Mouse (Mus musculus): ENCODE results near the gene Pdgfd. TPM values are rescaled to one million over a fixed set of nuclear protein-coding genes. Genes with fewer than 3 reads are reported as not detected.

Gene Pdgfd
- polyA plus RNA-seq, 1 experiment from 2014 or later, result 0.66 TPM

- no peaks in the 10 kb centered on the region for H3K9me3 ChIP-seq (ENCODE audit: low read length)
- H3K4me1 ChIP-seq (ENCODE audit: insufficient read depth), result no peaks in the 10 kb centered on the region
- DNase-seq, result no peak
- ATAC-seq, result no peak
- H3K27me3 ChIP-seq (ENCODE audit: insufficient read depth, low read length), result no peaks in the 10 kb centered on the region
- no peak for TF ChIP-seq EP300 (IDR thresholded peaks at IDR 0.05; ENCODE audit: low read depth)
- no peak for TF ChIP-seq CTCF (IDR thresholded peaks at IDR 0.05; ENCODE audit: low read depth)
- H3K4me3 ChIP-seq (ENCODE audit: low read depth, low read length), result no peak overlapping the region
- 51% methylated on average over 2 of the region's 2 CpGs for WGBS (ENCODE audit: insufficient replicate concordance)
- no peak overlapping the region for H3K27ac ChIP-seq (ENCODE audit: low read depth)
- H3K9ac ChIP-seq (replicated peaks), result no peak overlapping the region
- H3K4me2 ChIP-seq (ENCODE audit: low read depth, low read length), result no peak overlapping the region
- no peaks in the 10 kb centered on the region for H3K36me3 ChIP-seq (replicated peaks; ENCODE audit: insufficient read depth, low read length)
Measured at GRCm38 (mm10) chr9:6336236-6336635, 167.9 kb downstream of the Pdgfd start.

- DNase-seq (no peak), ATAC-seq (no peak)
- Histone ChIP-seq H3K4me1 (ENCODE audit: insufficient read depth) (no peaks in the 10 kb centered on the region), H3K27ac (ENCODE audit: low read depth) (no peak overlapping the region), H3K9me3 (ENCODE audit: low read length) (no peaks in the 10 kb centered on the region), H3K4me3 (ENCODE audit: low read depth, low read length) (no peak overlapping the region), H3K9ac (replicated peaks) (no peak overlapping the region), H3K4me2 (ENCODE audit: low read depth, low read length) (no peak overlapping the region), H3K36me3 (replicated peaks; ENCODE audit: insufficient read depth, low read length) (no peaks in the 10 kb centered on the region), H3K27me3 (ENCODE audit: insufficient read depth, low read length) (no peaks in the 10 kb centered on the region)
- TF ChIP-seq CTCF (IDR thresholded peaks at IDR 0.05; ENCODE audit: low read depth) (no peak), EP300 (IDR thresholded peaks at IDR 0.05; ENCODE audit: low read depth) (no peak)
- WGBS (ENCODE audit: insufficient replicate concordance), result 73% methylated on average over 2 of the region's 2 CpGs
Measured at GRCm38 (mm10) chr9:6337891-6338290, 169.5 kb downstream of the Pdgfd start.

DNA sequence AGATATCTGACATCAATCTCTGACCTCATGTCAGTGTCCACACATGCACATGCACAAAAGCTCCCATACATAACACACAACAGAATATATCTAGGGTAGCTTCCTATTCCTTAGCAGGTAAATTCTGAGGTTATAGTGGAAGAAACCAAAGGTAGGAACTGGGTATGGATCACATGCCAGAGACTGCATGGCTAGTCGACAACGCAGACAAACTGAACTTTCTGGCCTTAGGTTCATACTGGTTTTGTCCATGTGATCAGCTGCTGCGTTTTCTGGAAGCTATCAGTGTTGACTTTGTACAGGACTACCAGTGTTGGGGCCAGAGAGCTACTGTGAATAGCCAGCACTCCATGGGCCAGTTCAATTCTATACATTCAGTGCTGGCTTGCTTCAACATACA, 170.0 kb downstream of the Pdgfd start:
- Histone ChIP-seq H3K36me3 (replicated peaks; ENCODE audit: insufficient read depth, low read length) (no peaks in the 10 kb centered on the region), H3K9me3 (ENCODE audit: low read length) (no peaks in the 10 kb centered on the region), H3K4me3 (ENCODE audit: low read depth, low read length) (no peak overlapping the region), H3K27me3 (ENCODE audit: insufficient read depth, low read length) (no peaks in the 10 kb centered on the region), H3K9ac (replicated peaks) (no peak overlapping the region), H3K4me1 (ENCODE audit: insufficient read depth) (no peaks in the 10 kb centered on the region), H3K27ac (ENCODE audit: low read depth) (no peak overlapping the region), H3K4me2 (ENCODE audit: low read depth, low read length) (no peak overlapping the region)
- TF ChIP-seq CTCF (IDR thresholded peaks at IDR 0.05; ENCODE audit: low read depth) (no peak), EP300 (IDR thresholded peaks at IDR 0.05; ENCODE audit: low read depth) (no peak)
- no peak for DNase-seq
- 79% methylated on average over 3 of the region's 3 CpGs for WGBS (ENCODE audit: insufficient replicate concordance)
- ATAC-seq, result no peak

- DNase-seq, result no peak
- Histone ChIP-seq H3K9me3 (ENCODE audit: low read length) (no peaks in the 10 kb centered on the region), H3K4me2 (ENCODE audit: low read depth, low read length) (no peak overlapping the region), H3K27me3 (ENCODE audit: insufficient read depth, low read length) (no peaks in the 10 kb centered on the region), H3K36me3 (replicated peaks; ENCODE audit: insufficient read depth, low read length) (no peaks in the 10 kb centered on the region), H3K4me1 (ENCODE audit: insufficient read depth) (no peaks in the 10 kb centered on the region), H3K9ac (replicated peaks) (no peak overlapping the region), H3K4me3 (ENCODE audit: low read depth, low read length) (no peak overlapping the region), H3K27ac (ENCODE audit: low read depth) (no peak overlapping the region)
- 57% methylated on average over 1 of the region's 1 CpGs for WGBS (ENCODE audit: insufficient replicate concordance)
- ATAC-seq, result no peak
- TF ChIP-seq CTCF (IDR thresholded peaks at IDR 0.05; ENCODE audit: low read depth), result no peak
- TF ChIP-seq EP300 (IDR thresholded peaks at IDR 0.05; ENCODE audit: low read depth), result no peak
Measured at GRCm38 (mm10) chr9:6339394-6339793, 171.0 kb downstream of the Pdgfd start.

GRCm38 (mm10) chr9:6340750-6341149, 172.4 kb downstream of the Pdgfd start:
- Histone ChIP-seq H3K36me3 (replicated peaks; ENCODE audit: insufficient read depth, low read length) (no peaks in the 10 kb centered on the region), H3K4me1 (ENCODE audit: insufficient read depth) (no peaks in the 10 kb centered on the region), H3K9ac (replicated peaks) (no peak overlapping the region), H3K4me3 (ENCODE audit: low read depth, low read length) (no peak overlapping the region), H3K9me3 (ENCODE audit: low read length) (no peaks in the 10 kb centered on the region), H3K27me3 (ENCODE audit: insufficient read depth, low read length) (no peaks in the 10 kb centered on the region), H3K27ac (ENCODE audit: low read depth) (no peak overlapping the region), H3K4me2 (ENCODE audit: low read depth, low read length) (no peak overlapping the region)
- TF ChIP-seq CTCF (IDR thresholded peaks at IDR 0.05; ENCODE audit: low read depth), result no peak
- TF ChIP-seq EP300 (IDR thresholded peaks at IDR 0.05; ENCODE audit: low read depth), result no peak
- DNase-seq (no peak), ATAC-seq (no peak)

- DNase-seq (no peak), ATAC-seq (no peak)
- Histone ChIP-seq H3K9ac (replicated peaks) (no peak overlapping the region), H3K27me3 (ENCODE audit: insufficient read depth, low read length) (no peaks in the 10 kb centered on the region), H3K9me3 (ENCODE audit: low read length) (no peaks in the 10 kb centered on the region), H3K36me3 (replicated peaks; ENCODE audit: insufficient read depth, low read length) (no peaks in the 10 kb centered on the region), H3K4me3 (ENCODE audit: low read depth, low read length) (no peak overlapping the region), H3K4me2 (ENCODE audit: low read depth, low read length) (no peak overlapping the region), H3K4me1 (ENCODE audit: insufficient read depth) (no peaks in the 10 kb centered on the region), H3K27ac (ENCODE audit: low read depth) (no peak overlapping the region)
- WGBS (ENCODE audit: insufficient replicate concordance), result 87% methylated on average over 10 of the region's 10 CpGs
- TF ChIP-seq EP300 (IDR thresholded peaks at IDR 0.05; ENCODE audit: low read depth), result no peak
- TF ChIP-seq CTCF (IDR thresholded peaks at IDR 0.05; ENCODE audit: low read depth), result no peak
Measured at GRCm38 (mm10) chr9:6342854-6343253, 174.5 kb downstream of the Pdgfd start.

DNA sequence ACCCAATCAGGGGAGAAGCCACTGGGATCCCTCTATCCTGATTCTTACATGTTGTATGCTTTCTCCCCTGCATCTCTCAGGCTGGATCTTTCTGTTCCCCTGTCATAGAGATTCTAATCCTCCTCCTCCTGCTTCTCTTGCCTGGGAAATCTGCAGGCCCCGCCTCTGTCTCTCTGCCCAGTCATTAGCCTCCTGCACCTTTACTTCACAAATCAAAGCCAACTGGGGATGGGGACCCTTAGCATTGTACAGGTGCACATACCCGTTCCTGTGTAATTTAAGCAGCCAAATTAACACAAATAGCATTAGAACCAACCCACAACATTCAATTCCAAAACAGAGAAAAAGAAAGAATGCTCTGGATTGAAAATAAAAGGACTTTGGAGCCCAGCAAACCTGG, 176.1 kb downstream of the Pdgfd start:
- Histone ChIP-seq H3K27me3 (ENCODE audit: insufficient read depth, low read length) (no peaks in the 10 kb centered on the region), H3K27ac (ENCODE audit: low read depth) (no peak overlapping the region), H3K4me2 (ENCODE audit: low read depth, low read length) (no peak overlapping the region), H3K9me3 (ENCODE audit: low read length) (no peaks in the 10 kb centered on the region), H3K36me3 (replicated peaks; ENCODE audit: insufficient read depth, low read length) (no peaks in the 10 kb centered on the region), H3K4me3 (ENCODE audit: low read depth, low read length) (no peak overlapping the region), H3K4me1 (ENCODE audit: insufficient read depth) (no peaks in the 10 kb centered on the region), H3K9ac (replicated peaks) (no peak overlapping the region)
- WGBS (ENCODE audit: insufficient replicate concordance), result 51% methylated on average over 2 of the region's 2 CpGs
- DNase-seq, result no peak
- TF ChIP-seq CTCF (IDR thresholded peaks at IDR 0.05; ENCODE audit: low read depth) (no peak), EP300 (IDR thresholded peaks at IDR 0.05; ENCODE audit: low read depth) (no peak)
- no peak for ATAC-seq

All from liver, postnatal 0 days (tissue).